Mouse (Mus musculus) bone marrow macrophage, adult 2 months (primary cell): Measurements from ENCODE around the gene Gm5105. TPM values are rescaled to one million over a fixed set of nuclear protein-coding genes. Genes with fewer than 3 reads are reported as not detected.

Experiments used
- H3K27ac ChIP-seq: 2 replicates; pipeline ENCODE4 v1.5.1; 2012; ENCODE audit warnings: low read depth, low read length; ENCODE audit not compliant: insufficient read depth
- H3K4me1 ChIP-seq: 2 replicates; pipeline ENCODE4 v1.6.1; 2012; ENCODE audit warnings: low read length; ENCODE audit not compliant: control insufficient read depth, insufficient read depth
- H3K4me3 ChIP-seq: 2 replicates; pipeline ENCODE4 v1.5.1; 2012; ENCODE audit warnings: mild to moderate bottlenecking, low read length, moderate library complexity; ENCODE audit not compliant: insufficient read depth
- CTCF ChIP-seq: IDR thresholded peaks from 2 replicates; pipeline ENCODE4 v1.5.1; 2012; ENCODE audit warnings: low read depth, mild to moderate bottlenecking, low read length, moderate library complexity
- POLR2A ChIP-seq: IDR thresholded peaks from 2 replicates; pipeline ENCODE4 v1.6.1; 2012; ENCODE audit warnings: mild to moderate bottlenecking, low read depth, low read length, borderline replicate concordance
- polyA plus RNA-seq: library from polyadenylated mRNA; stranded (reverse); fragments of >200 nt; gene quantifications from 2 replicates; pipeline ENCODE4 v1.2.4, GENCODE M21; 2012; ENCODE audit not compliant: missing spikeins, insufficient read depth, insufficient read length

The Gm5105 gene
- polyA plus RNA-seq, 1 experiment: not detected

GRCm38 (mm10) chr3:138069756-138070511 lies 2.7 kb upstream of the Gm5105 start:
- Histone ChIP-seq H3K27ac (no peak overlapping the region), H3K4me3 (no peak overlapping the region), H3K4me1 (no peaks in the 10 kb centered on the region)
- TF ChIP-seq POLR2A: no peak
- no peak for TF ChIP-seq CTCF

- Histone ChIP-seq H3K4me1 (0 out of 2 replicates have a peak, but pooled peaks cover 4% of the 10 kb centered on the region), H3K27ac (no peak overlapping the region), H3K4me3 (no peak overlapping the region)
- no peak for TF ChIP-seq CTCF
- TF ChIP-seq POLR2A: no peak
These were observed 915 bp upstream of the Gm5105 start for GRCm38 (mm10) chr3:138068103-138068502.

- TF ChIP-seq CTCF (no peak), POLR2A (no peak)
- no peak overlapping the region for H3K27ac ChIP-seq
- no peak overlapping the region for H3K4me3 ChIP-seq
- H3K4me1 ChIP-seq: 0 out of 2 replicates have a peak, but pooled peaks cover 4% of the 10 kb centered on the region
These were observed 786 bp downstream of the Gm5105 start for GRCm38 (mm10) chr3:138066348-138066856.

DNA sequence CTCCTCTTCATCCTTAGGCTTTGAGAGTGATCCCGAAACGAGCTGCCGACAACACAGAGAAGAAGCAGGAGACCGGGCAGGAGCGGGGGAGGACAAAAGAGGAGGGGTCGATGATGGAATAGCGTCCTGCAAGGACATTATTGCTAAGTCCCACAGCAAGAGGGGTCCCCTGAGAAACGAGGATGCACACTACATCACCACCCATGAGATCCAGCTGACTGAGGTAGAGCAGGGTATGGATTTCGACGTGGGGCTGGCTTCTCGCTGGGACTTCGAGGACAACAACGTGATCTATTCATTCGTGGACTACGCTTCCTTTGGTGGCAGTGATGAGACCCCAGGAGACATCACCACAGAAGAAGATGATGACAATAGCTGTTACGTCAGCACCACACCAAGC lies 1.3 kb downstream of the Gm5105 start:
- TF ChIP-seq CTCF: no peak
- no peak for TF ChIP-seq POLR2A
- H3K27ac ChIP-seq: no peak overlapping the region
- 0 out of 2 replicates have a peak, but pooled peaks cover 4% of the 10 kb centered on the region for H3K4me1 ChIP-seq
- H3K4me3 ChIP-seq: no peak overlapping the region

DNA sequence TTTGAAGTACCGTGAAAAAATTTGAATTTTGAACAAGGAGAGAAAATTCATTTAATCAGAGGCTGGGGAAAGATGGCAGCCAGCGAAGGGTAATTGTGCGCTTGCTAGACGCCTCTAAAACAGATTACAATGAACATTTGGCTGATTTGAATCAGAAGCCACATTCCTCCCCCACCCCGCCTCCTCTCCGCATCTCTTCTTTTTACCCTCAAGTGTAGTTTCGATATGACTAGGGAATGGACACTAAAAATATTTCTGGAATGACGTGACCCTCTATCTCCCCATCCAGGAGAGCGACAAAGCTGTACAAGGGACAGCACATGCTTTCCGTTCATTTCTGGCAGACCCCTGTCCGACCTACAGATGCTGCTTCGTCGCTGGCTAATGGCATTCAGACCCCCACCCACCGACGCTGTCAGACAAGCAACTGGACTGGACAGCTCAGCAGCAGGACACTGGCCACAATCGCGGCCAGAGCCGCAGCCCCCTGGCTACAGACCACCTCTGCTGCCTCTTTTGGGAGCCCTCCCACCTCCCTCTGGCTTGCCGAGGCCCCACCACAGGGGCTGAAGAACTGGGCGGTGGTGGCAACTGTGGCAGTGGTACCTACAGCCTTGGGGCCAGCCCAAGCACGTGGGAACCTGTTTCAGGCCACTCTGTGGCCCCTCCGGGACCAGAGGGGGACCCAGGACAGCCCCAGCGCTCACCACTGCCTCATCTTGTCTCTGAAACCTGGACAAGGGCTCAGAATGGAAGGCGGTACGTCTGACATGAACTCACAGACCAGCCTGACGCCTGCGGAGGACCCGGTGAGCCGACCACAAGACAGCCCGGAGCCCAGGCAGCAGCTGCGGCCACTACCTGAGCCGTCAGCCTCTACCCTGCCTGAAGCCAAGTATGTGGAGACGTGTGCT lies 2.2 kb downstream of the Gm5105 start, which contains the start of gene 1110002E22Rik:
Gene 1110002E22Rik (plus strand): TSS at position 321 of the 914 bp plus-strand sequence.
- Histone ChIP-seq H3K4me3 (no peak within 1 kb of the TSS), H3K4me1 (0 out of 2 replicates have a peak, but pooled peaks cover 4% of the 10 kb centered on the region), H3K27ac (no peak within 1 kb of the TSS)
- TF ChIP-seq CTCF (no peak), POLR2A (no peak)

- no peak overlapping the region for H3K27ac ChIP-seq
- H3K4me3 ChIP-seq: no peak overlapping the region
- 0 out of 2 replicates have a peak, but pooled peaks cover 4% of the 10 kb centered on the region for H3K4me1 ChIP-seq
These were observed 3.4 kb downstream of the Gm5105 start for GRCm38 (mm10) chr3:138063731-138064329.

DNA sequence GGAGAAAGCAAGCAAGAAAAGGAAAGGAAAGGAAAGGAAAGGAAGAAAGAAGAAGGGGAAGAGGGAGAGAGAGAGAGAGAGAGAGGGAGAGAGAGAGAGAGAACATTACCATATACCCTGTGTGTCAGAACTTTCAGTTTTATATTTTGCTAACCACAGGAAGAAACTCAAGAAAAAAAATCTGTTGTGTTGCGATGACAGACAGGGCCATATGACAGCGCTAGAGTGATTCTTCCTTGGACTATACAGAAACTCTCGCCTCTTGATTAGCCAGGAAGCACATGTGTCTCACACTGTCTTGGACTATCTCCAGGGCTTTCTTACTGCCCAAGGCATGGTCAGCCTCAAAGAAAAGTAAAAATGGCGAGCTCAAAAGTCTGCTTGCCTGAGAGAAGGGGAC lies 4.5 kb downstream of the Gm5105 start:
- no peak overlapping the region for H3K27ac ChIP-seq
- H3K4me1 ChIP-seq: 0 out of 2 replicates have a peak, but pooled peaks cover 4% of the 10 kb centered on the region
- TF ChIP-seq CTCF (no peak), POLR2A (no peak)
- H3K4me3 ChIP-seq: no peak overlapping the region

More at GRCm38 (mm10) chr3:138063731-138064329, 3.4 kb downstream of the Gm5105 start:
- TF ChIP-seq CTCF: no peak
- TF ChIP-seq POLR2A: no peak

DNA sequence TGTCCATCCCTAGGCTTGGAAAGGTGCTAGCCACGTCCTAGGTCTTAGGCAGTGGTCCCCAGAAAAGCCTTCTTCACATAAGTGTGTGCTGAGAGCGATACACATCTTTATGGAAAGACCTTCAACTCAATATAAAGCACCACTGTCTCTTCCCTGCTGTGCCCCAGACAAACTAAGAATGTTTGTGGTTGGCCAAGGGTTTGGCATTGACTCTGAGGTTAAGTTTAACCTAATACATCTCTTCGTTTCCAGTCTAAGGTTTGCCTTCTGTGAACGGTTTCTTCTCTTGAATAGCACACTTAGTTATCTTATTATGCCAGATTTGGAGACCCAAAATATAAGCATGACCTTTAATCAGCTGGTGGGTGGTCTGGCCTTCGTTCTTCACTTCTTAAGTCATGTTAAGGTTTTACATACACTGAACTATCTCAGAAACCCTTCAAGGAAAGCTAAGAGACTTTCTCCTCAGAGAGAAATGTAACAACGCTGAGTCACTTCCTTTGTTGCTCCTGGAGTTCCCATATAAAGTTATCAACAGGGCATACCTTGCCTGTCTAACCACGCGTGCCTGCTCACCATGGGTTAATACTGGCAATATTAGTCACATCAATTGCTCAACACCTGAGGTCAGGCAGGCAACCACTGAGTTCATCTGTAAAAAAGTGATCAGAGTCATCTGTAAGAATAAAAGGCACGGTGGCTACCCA lies 5.8 kb downstream of the Gm5105 start:
- 0 out of 2 replicates have a peak, but pooled peaks cover 4% of the 10 kb centered on the region for H3K4me1 ChIP-seq
- no peak overlapping the region for H3K27ac ChIP-seq
- TF ChIP-seq CTCF: no peak
- TF ChIP-seq POLR2A: no peak
- H3K4me3 ChIP-seq: no peak overlapping the region
